Mouse (Mus musculus) heart, adult 2 months (tissue): ENCODE measurements at regions not wholly inside any gene's neighbourhood (a gene's known extent, or its start where the extent isn't known, plus 50 kb on each side); places are given as distances from the start of the nearest gene placed in this dataset.

ENCODE experiments used
- CTCF ChIP-seq: fragments of 200-600 bp; IDR thresholded peaks from 2 replicates; pipeline ENCODE4 v1.8.1; 2022; ENCODE audit warnings: antibody characterized with exemption, mild to moderate bottlenecking, moderate library complexity
- EP300 ChIP-seq: fragments of 200-500 bp; IDR thresholded peaks from 2 replicates; pipeline ENCODE4 v1.6.1; 2011; ENCODE audit warnings: low read depth, low read length, control low read depth; ENCODE audit not compliant: insufficient read depth
- POLR2A ChIP-seq: fragments of 200-500 bp; IDR thresholded peaks from 2 replicates; pipeline ENCODE4 v1.6.1; 2011; ENCODE audit warnings: mild to moderate bottlenecking, low read depth, low read length, control low read depth; ENCODE audit not compliant: insufficient read depth

- TF ChIP-seq CTCF (no peak), POLR2A (no peak), EP300 (no peak)
Observed at GRCm38 (mm10) chr17:7654064-7654564, 173.0 kb downstream of the Fndc1 start.
